Mouse (Mus musculus) c-Kit-positive CD71-positive TER-119-negative erythroid progenitor cells, embryonic 14.5 days (primary cell): ENCODE results near the gene Cep128.
"Not testable (repeated sequence)": the region's sequence is repeated elsewhere in the genome, so short reads cannot be mapped to it uniquely, and the experiment has no call there.

Source experiments
- DNase-seq: peaks from one replicate; pipeline ENCODE4 v3.0.0-alpha.2; 2013; ENCODE audit warnings: low read depth

Gene Cep128

DNA sequence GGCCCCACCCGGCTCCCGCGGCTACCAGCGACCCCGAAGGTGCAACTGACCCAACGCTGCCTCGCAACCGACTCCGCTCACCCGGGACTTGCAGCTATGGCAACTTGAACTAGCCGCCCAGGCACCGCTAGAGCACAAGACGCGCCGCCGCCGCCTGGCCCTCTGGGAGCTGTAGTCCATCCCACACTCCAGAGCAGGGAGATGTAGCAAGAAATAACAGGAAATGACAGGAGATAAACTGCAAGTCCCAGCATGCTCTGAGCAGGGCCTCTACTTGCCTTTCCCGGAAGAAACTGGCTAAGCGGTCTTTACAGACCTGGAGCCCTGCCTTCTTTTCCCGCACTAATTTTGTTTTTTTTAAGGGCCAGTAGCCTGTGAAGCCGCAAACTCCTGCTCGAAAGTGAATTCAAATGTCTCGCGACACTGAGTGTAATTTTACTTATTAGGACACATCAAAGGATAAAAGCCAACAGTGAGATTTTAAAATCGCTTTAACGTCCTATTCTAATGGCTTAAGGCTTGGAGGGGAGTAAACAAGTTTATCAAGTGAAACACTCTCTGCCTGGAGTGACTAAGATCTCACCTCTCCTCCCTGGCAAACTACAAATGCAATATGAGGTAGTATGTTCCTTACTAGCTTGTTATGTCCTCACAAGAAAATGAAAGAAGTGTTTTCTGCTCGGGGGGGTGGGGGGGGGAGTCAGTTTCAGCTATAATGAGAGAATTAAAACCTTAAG, at the start of gene Cep128, which contains the start of gene Tshr:
Cep128 (minus strand) TSS at position 129 of the 737 bp plus-strand sequence.
Tshr (plus strand) TSS at position 283 of the 737 bp plus-strand sequence.
- DNase-seq: peak; percentile 90

- DNase-seq: no peak
Measured at GRCm38 (mm10) chr12:91427129-91427528, 42.9 kb upstream of the Cep128 start.

- no peak for DNase-seq
Measured at GRCm38 (mm10) chr12:91426499-91426898, 42.3 kb upstream of the Cep128 start.

- DNase-seq: peak; percentile 15
Measured at GRCm38 (mm10) chr12:91423125-91423820, 39.1 kb upstream of the Cep128 start.

DNA sequence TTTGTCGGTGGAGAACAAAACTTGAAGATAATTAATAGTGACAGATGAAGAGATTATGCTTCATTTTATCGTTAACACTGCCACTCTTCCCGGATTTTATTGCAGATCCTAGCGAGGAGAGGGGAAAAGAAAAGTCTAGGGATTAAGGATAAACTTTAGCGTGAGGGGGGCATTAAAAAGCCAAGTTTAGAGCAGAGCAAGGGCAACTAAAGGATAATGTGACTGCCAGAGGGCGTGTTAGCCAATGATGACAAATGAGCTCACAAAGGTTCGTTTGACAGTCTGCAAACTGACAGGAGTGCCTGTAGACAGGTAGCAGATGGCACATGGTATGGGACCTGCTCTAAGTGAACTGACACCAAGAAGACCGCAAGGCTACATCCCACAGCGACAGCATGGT, 37.1 kb upstream of the Cep128 start:
- DNase-seq: no peak

GRCm38 (mm10) chr12:91418791-91419190, 34.6 kb upstream of the Cep128 start:
- peak; percentile 60 for DNase-seq

DNA sequence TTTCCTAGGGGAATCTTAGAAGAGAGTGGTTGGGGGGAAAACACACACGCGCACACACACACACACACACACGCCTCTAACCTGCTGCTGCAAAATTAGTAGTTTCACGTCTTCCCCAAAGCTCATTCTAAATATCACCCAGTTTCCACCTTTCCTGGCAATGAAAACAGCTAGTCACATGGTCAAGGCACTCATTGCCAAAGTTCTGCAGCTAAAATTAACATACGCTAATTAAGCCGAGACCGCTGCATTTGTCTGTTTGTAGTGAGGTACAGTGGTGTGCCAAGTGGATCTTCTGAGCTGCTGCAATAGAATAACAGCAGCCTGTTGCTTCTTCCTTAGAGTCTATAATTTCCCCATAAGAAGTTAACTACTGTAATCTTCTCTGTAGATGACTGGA, 32.6 kb upstream of the Cep128 start:
- DNase-seq: no peak

DNA sequence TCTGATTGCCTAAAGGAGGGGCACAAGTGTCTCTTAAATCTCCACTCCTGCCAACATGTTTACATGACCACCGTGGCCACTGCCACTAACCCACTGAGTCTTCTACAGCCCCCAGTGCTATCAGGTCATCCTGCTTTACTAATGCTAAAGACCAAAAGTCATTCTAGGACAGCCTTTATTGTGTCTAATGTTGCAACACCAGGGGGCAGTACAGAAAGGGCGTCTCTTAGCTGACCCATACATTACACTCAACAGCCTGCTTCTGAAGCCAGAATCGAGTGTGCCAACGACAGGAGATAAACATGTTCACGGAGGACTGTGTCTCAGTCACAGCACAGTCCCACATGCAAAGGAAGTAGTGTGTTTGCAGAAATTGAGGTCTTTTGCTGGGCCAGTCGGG, 30.9 kb upstream of the Cep128 start:
- no peak for DNase-seq

GRCm38 (mm10) chr12:91412461-91413182, 28.4 kb upstream of the Cep128 start:
- no peak for DNase-seq

- no peak for DNase-seq
Measured at GRCm38 (mm10) chr12:91410306-91410705, 26.1 kb upstream of the Cep128 start.

GRCm38 (mm10) chr12:91401049-91401352, 16.8 kb upstream of the Cep128 start:
- no peak for DNase-seq

DNA sequence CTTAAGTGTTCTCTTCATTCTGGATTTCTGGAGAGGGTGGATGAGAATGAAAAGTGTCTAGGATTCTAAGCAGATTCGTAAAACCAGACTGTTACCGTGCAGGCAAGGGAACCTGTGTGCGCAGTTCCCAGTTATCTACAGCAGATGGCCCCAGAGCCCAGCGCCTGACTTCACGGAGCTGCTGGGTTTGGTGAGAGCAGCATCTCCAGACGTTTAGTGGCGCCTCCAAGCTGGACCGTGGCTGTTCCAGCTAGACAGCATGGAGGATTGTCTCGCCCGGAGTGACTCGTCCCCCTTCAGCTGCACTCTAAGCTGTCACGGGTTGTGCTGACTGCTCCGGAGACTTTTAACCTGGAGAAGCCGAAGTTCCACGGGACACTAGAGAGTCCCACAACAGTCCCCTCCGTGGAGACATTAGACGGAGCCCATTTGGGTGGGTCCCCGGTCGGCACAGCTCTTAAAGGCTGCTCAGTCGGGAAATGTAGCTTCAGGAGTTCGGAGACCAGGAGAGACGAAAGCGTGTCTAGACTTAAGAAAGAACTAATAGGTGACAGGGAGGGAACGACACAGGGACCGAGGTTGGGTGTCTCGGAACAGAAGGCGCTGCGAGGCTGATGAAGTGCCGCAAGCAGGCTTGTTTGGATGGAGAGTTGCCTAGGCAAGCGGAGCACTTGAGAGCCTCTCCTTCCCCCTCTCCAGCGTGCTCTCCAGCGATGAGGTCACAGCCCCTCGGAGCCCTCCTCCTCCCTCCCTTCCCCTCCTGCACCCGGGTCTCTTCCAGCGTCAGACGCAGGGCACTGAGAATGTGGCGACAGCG, 16.2 kb upstream of the Cep128 start:
- DNase-seq: no peak

DNA sequence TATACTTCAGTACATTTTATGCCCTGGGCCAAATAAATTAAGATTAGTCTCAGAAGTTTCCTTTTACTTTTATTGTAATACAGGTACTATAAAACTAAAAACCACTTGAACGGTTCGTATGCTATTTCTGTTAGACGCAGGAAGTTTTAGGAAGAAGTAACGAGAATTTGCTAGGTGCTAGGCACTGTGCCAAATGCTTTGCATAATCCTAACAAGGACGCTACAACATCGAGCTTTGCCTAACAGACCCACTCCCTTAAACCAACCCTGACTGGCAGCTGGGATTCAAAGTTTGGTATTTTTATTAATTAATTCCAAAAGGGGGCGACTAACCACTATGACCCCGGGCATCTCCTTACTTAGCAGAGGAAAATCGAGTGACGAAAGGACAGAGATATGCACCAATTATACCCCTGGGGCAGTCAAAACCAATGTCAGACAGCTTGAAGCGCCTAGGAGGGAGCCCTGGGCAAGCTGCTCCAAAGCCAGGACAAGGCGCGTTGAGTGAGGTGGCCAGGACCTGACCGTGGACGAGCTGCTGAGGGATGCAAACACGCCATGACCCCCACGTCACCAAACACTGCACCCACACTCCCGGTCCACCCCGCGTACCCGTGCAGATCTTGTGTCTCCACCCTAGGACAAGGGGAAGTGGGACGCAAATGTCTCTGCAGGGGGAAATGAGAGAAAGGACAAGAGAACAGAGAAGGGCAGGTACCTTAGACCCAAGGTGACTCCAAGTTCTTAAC, 519 bp downstream of the Cep128 start:
- peak; percentile 34 for DNase-seq

DNA sequence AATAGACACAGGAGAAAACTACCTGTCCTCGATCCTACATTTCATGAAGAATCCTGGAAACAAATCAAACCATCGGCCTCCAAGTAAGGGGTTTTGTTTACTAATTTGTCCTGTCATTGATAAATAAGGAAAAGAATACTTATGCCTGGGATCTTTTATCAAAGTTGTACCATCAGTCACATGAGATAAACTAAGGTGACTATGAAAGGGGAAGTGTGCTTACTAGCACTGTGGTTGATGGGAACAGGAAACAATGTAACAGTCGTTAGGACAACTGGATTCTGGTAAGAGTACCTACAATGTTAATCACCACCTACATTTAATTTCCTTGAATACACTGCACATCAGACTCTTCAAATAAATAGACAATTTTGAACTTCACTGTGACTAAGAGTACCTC, 15.0 kb downstream of the Cep128 start:
- DNase-seq: no peak

DNA sequence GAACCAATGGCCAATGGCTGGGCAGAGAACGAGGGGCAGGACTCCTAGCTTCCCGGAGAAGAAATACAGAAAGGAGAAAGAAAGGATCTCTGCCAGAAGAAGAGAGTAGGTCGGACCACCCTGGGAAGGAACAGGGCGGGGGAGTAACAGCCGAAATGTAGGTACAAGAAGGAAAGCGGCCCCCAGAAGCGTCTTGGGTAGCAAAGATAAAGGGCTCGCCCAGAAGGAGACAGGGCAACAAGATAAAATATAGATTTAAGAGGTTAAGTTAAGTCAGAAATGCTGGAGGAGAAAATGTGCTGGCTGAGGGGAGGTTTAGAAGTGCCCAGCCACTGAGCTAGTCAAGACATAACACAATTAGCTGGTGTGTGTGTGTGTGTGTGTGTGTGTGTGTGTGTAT, 30.4 kb downstream of the Cep128 start:
- DNase-seq: peak; percentile 54

GRCm38 (mm10) chr12:91338656-91339055, 45.6 kb downstream of the Cep128 start:
- DNase-seq: not testable (repeated sequence)

DNA sequence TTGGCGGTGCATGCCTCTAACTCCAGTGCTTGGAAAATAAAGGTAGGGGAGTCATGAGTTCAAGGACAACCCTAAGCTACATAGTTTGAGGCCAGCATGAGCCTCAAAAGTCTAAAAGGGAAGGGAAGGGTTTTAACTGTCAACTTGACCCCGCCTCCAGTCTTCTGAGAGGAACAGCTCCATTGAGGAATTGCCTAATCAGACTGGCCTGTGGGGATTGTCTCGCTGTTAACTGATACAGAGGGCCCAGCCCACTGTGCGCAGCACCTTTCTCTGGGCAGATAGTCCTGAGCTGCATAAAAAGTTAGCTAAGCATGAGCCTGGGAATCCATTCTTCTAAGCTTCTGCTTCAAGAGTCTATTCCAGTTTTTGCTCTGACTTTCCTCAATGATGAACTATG, 56.7 kb downstream of the Cep128 start:
- peak; percentile 56 for DNase-seq

- DNase-seq: peak; percentile 59
Measured at GRCm38 (mm10) chr12:91326104-91326503, 58.1 kb downstream of the Cep128 start.

GRCm38 (mm10) chr12:91315026-91315425, 69.2 kb downstream of the Cep128 start:
- no peak for DNase-seq

DNA sequence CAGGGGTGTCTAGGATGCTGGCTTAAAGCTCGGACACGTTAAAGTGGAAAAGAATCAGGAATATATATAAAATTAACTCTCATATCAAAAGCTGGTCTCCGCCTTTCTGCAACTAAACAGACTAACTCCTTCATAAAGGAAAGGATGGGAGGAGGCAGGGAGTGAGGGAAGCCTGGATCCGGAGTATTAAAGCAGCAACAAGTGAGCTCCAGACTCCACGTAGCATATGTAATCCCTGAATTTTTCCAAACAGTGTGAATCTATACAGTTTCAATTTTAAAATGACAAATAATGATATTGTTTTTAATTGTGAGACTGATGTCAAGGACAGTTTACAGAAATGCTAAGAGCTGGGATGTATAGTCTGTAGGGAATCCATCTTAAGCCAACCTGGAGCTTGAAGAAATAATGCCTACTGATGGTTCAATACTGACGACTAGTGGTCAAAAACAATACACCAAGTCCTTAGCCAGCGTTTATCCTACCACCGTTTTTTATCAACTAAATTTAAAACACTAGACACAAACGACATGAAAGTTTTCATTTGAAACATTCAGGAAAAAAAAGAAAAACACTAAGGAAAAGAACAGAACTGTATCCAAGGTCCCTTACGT, 70.1 kb downstream of the Cep128 start:
- peak; percentile 37 for DNase-seq

- no peak for DNase-seq
Measured at GRCm38 (mm10) chr12:91312591-91312990, 71.6 kb downstream of the Cep128 start.
